Mouse (Mus musculus): ENCODE measurements around the gene Kdm6b.

The Kdm6b gene

GRCm38 (mm10) chr11:69366855-69367615 lies 46.4 kb downstream of the Kdm6b start:
- DNase-seq (ENCODE audit: low spot score in 2 of 2): peak; percentile 37 to 53

GRCm38 (mm10) chr11:69366157-69366854 lies 47.2 kb downstream of the Kdm6b start:
- DNase-seq (ENCODE audit: low spot score in 2 of 2): peak; percentile 93 to 95

- DNase-seq (ENCODE audit: low spot score in 2 of 2): no peak
Observed at GRCm38 (mm10) chr11:69365722-69366121, 47.8 kb downstream of the Kdm6b start.

GRCm38 (mm10) chr11:69364910-69365309 lies 48.6 kb downstream of the Kdm6b start:
- DNase-seq (ENCODE audit: low spot score in 2 of 2): peak; percentile 88 to 91

GRCm38 (mm10) chr11:69364376-69364775 lies 49.1 kb downstream of the Kdm6b start:
- DNase-seq (ENCODE audit: low spot score in 2 of 2): peak in 1 of 2 experiments; percentile 22

GRCm38 (mm10) chr11:69362479-69362878 lies 51.0 kb downstream of the Kdm6b start:
- DNase-seq (ENCODE audit: low spot score in 2 of 2): no peak

- DNase-seq (ENCODE audit: low spot score in 2 of 2): no peak
Observed at GRCm38 (mm10) chr11:69362021-69362420, 51.5 kb downstream of the Kdm6b start.

GRCm38 (mm10) chr11:69357690-69358089 lies 55.8 kb downstream of the Kdm6b start:
- DNase-seq (ENCODE audit: low spot score in 2 of 2): no peak

GRCm38 (mm10) chr11:69356544-69356943 lies 56.9 kb downstream of the Kdm6b start:
- DNase-seq (ENCODE audit: low spot score in 2 of 2): no peak
